Mouse (Mus musculus) brain, embryonic 14.5 days (tissue): ENCODE data around the gene Ccdc36.

Experiments used
- CTCF ChIP-seq: fragments of 200-500 bp; IDR thresholded peaks from 2 replicates; pipeline ENCODE4 v1.5.1; 2012; ENCODE audit warnings: inconsistent platforms, mild to moderate bottlenecking, moderate library complexity, borderline replicate concordance; ENCODE audit not compliant: insufficient read depth, insufficient read length; ENCODE audit errors: extremely low read depth
- POLR2A ChIP-seq: fragments of 200-500 bp; IDR thresholded peaks from 2 replicates; pipeline ENCODE4 v1.6.1; 2012; ENCODE audit warnings: mild to moderate bottlenecking, inconsistent platforms, borderline replicate concordance; ENCODE audit not compliant: poor library complexity, insufficient read depth, insufficient read length, severe bottlenecking; ENCODE audit errors: extremely low read depth

DNA sequence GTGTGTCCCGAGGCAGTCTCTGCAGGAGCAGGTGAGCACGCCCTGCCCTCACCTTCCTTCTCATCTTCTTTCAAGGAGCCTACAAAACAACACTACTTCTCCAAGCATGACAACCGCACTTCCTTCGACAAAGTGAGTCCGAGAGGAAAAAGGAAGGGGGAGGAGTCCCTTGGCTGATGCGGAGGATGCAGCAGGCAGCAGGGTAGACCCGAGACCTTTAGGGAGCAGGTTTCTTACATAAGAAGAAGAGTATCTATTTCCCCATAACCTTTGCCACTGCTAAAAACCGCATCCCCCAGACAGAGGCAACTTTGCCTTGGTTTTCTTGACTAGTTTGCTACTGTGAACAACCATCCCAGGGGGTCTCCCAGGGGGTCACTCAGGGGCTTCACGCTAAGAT, 16.8 kb upstream of the Ccdc36 start:
- TF ChIP-seq CTCF, result no peak
- no peak for TF ChIP-seq POLR2A
